14 mouse cellular contexts compared by ENCODE assay signal in the genomic region with DNA sequence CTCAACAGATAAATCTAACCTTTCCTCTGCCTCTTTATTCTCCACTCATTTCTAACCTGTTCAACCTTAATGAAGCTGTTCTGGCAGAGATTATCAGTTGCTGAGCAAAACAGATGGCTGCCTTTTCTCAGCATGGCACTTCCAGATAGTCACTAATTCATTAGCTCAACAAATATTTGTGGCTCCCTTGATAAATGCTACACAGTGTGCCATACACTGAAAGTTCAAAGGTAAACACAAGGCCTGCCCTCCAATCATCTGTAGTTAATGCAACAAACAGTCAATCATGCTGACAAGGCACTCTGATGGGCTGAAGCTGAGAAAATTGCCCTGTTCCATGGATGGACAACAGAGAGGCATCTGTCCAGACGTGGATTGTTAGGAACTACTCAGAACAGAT.
DNase-seq lines count a peak whose midpoint lies in the region; ATAC-seq and TF ChIP-seq lines count a peak whose summit lies in the region.
"Had no signal": no experiment of that assay in that cellular context is flagged by ENCODE, and none has a peak within 500 bp of the region (broad histone marks: within the 10 kb centered on the region; RNA-seq: fewer than 3 reads in every experiment).

No protein-coding gene starts in this region.

- no peak for TF ChIP-seq CTCF in intestine, postnatal 0 days (IDR thresholded peaks at IDR 0.05; ENCODE audit: low read depth)

- H3K9me3 ChIP-seq in intestine, embryonic 15.5 days = no peaks in the 10 kb centered on the region
- no peaks in the 10 kb centered on the region for H3K9me3 ChIP-seq in intestine, postnatal 0 days (ENCODE audit: control insufficient read depth)
- H3K9me3 ChIP-seq in liver, embryonic 15.5 days (replicated peaks) = no peaks in the 10 kb centered on the region
- H3K9me3 ChIP-seq: limb, embryonic 15.5 days had no signal

- H3K27ac ChIP-seq in intestine, embryonic 15.5 days = no peak overlapping the region
- H3K27ac ChIP-seq in intestine, postnatal 0 days (ENCODE audit: low read depth, low read length) = no peak overlapping the region
- H3K27ac ChIP-seq in liver, embryonic 15.5 days (replicated peaks) = peak overlapping the region; percentile 89
- H3K27ac ChIP-seq: limb, embryonic 15.5 days had no signal

- H3K9ac ChIP-seq in intestine, embryonic 15.5 days = no peak overlapping the region
- H3K9ac ChIP-seq in intestine, postnatal 0 days (ENCODE audit: low read depth, low read length) = no peak overlapping the region
- 0 out of 2 replicates have a peak overlapping the region, but pooled peaks have one; percentile 45 for H3K9ac ChIP-seq in liver, embryonic 15.5 days
- H3K9ac ChIP-seq: limb, embryonic 15.5 days had no signal

- peak; percentile 86 for ATAC-seq in intestine, embryonic 15.5 days
- ATAC-seq in intestine, postnatal 0 days = no peak
- peak; percentile 88 for ATAC-seq in liver, embryonic 15.5 days (ENCODE audit: insufficient read depth)

- DNase-seq in Muller cell, postnatal 12 days (ENCODE audit: inconsistent ontology term) = peak; percentile 3
- peak; percentile 35 for DNase-seq in embryo, embryonic 11 days
- DNase-seq in right cerebral cortex, adult 18-20 months = no peak
- no peak for DNase-seq in thymus, postnatal 0 days (ENCODE audit: low spot score)
- DNase-seq in left cerebral cortex, adult 8-10 months (ENCODE audit: low spot score in 2 of 2) = no peak
- DNase-seq: cerebellum, postnatal 36 days; heart, postnatal 10 days; kidney, adult 2 months; layer of hippocampus, adult 9-11 months; thymus, postnatal 4 days had no signal

- no peaks in the 10 kb centered on the region for H3K27me3 ChIP-seq in intestine, embryonic 15.5 days (replicated peaks)
- H3K27me3 ChIP-seq in intestine, postnatal 0 days (replicated peaks; ENCODE audit: control insufficient read depth, insufficient read depth, low read length) = no peaks in the 10 kb centered on the region
- H3K27me3 ChIP-seq in liver, embryonic 15.5 days = peaks cover under 1% of the 10 kb centered on the region; the same call in 1 of the 2 replicates
- H3K27me3 ChIP-seq: limb, embryonic 15.5 days had no signal

- H3K36me3 ChIP-seq in intestine, embryonic 15.5 days = no peaks in the 10 kb centered on the region
- no peaks in the 10 kb centered on the region for H3K36me3 ChIP-seq in intestine, postnatal 0 days (ENCODE audit: control insufficient read depth, insufficient read depth)
- no peaks in the 10 kb centered on the region for H3K36me3 ChIP-seq in liver, embryonic 15.5 days (replicated peaks)
- H3K36me3 ChIP-seq: limb, embryonic 15.5 days had no signal

- H3K4me3 ChIP-seq in intestine, embryonic 15.5 days (replicated peaks) = no peak overlapping the region
- no peak overlapping the region for H3K4me3 ChIP-seq in intestine, postnatal 0 days (ENCODE audit: low read depth, low read length)
- 0 out of 2 replicates have a peak overlapping the region, but pooled peaks have one; percentile 35 for H3K4me3 ChIP-seq in liver, embryonic 15.5 days (replicated peaks)
- H3K4me3 ChIP-seq: limb, embryonic 15.5 days had no signal

- no peaks in the 10 kb centered on the region for H3K4me1 ChIP-seq in intestine, embryonic 15.5 days (replicated peaks)
- H3K4me1 ChIP-seq in intestine, postnatal 0 days (replicated peaks; ENCODE audit: control insufficient read depth, insufficient read depth, low read length) = no peaks in the 10 kb centered on the region
- peaks cover 51% of the 10 kb centered on the region for H3K4me1 ChIP-seq in liver, embryonic 15.5 days (replicated peaks)
- H3K4me1 ChIP-seq: limb, embryonic 15.5 days had no signal

- 43% methylated on average over 1 of the region's 1 CpGs for WGBS in intestine, embryonic 15.5 days
- WGBS in intestine, postnatal 0 days = 36% methylated on average over 1 of the region's 1 CpGs
- WGBS in liver, embryonic 15.5 days (ENCODE audit: insufficient replicate concordance) = 43% methylated on average over 1 of the region's 1 CpGs

- no peak overlapping the region for H3K4me2 ChIP-seq in intestine, embryonic 15.5 days (replicated peaks)
- H3K4me2 ChIP-seq in intestine, postnatal 0 days (replicated peaks; ENCODE audit: low read depth) = no peak overlapping the region
- H3K4me2 ChIP-seq in liver, embryonic 15.5 days = peak overlapping the region; percentile 45
- H3K4me2 ChIP-seq: limb, embryonic 15.5 days had no signal

Comparison
In these comparisons a context has a peak if more than half of its experiments do, and no peak if none do; other contexts are left out.
1. DNase-seq: peak in Muller cell, postnatal 12 days (single experiment) and embryo, embryonic 11 days (single experiment); none in right cerebral cortex, adult 18-20 months (single experiment), thymus, postnatal 0 days (single experiment) and left cerebral cortex, adult 8-10 months (0 of 2).